Mouse (Mus musculus) limb, embryonic 12.5 days (tissue): ENCODE measurements around the gene Bdkrb2. TPM values are rescaled to one million over a fixed set of nuclear protein-coding genes. Genes with fewer than 3 reads are reported as not detected.

Experiments
- ATAC-seq: fragments of 200-750 bp; cut with Nextera tagmentation; 2 replicates; pipeline ENCODE4 v1.8.0; 2017; ENCODE audit warnings: low read depth, moderate TSS enrichment; ENCODE audit not compliant: insufficient number of reproducible peaks, insufficient read depth, low FRiP score, low TSS enrichment
- H3K27ac ChIP-seq: fragments of 300-500 bp; sonication (generic); 2 replicates; pipeline ENCODE4 v1.5.1; 2016; ENCODE audit warnings: mild to moderate bottlenecking, moderate library complexity
- H3K27me3 ChIP-seq: fragments of 300-500 bp; sonication (generic); 2 replicates; pipeline ENCODE4 v1.6.1; 2016; ENCODE audit warnings: mild to moderate bottlenecking, moderate library complexity
- H3K36me3 ChIP-seq: fragments of 300-500 bp; sonication (generic); 2 replicates; pipeline ENCODE4 v1.6.1; 2016; ENCODE audit warnings: mild to moderate bottlenecking, moderate library complexity
- H3K4me1 ChIP-seq: fragments of 300-500 bp; sonication (generic); replicated peaks from 2 replicates; pipeline ENCODE4 v1.6.1; 2016
- H3K4me2 ChIP-seq: fragments of 300-500 bp; sonication (generic); 2 replicates; pipeline ENCODE4 v1.6.1; 2016; ENCODE audit warnings: mild to moderate bottlenecking, moderate library complexity
- H3K4me3 ChIP-seq: fragments of 300-500 bp; sonication (generic); replicated peaks from 2 replicates; pipeline ENCODE4 v1.5.1; 2016; ENCODE audit warnings: mild to moderate bottlenecking
- H3K9ac ChIP-seq: fragments of 300-500 bp; sonication (generic); replicated peaks from 2 replicates; pipeline ENCODE4 v1.6.1; 2016; ENCODE audit warnings: mild to moderate bottlenecking, moderate library complexity
- H3K9me3 ChIP-seq: fragments of 300-500 bp; sonication (generic); 2 replicates; pipeline ENCODE4 v1.6.1; 2016; ENCODE audit warnings: mild to moderate bottlenecking, moderate library complexity
- WGBS: fragments of 180-500 bp; shearing (Covaris S2); methylation state at CpG from one replicate; pipeline ENCODE4 v1.1.7; 2016; 5-methylcytosine and 5-hydroxymethylcytosine counted together
- polyA plus RNA-seq: library from polyadenylated mRNA; unstranded; fragments of >200 nt; fragmentation: Nextera tagmentation; extraction: Ambion mirVana; gene quantifications from 2 replicates; pipeline ENCODE4 v1.2.1, GENCODE M21; 2016

Bdkrb2 gene
- polyA plus RNA-seq, 1 experiment from 2014 or later, result 1.5 TPM

- Histone ChIP-seq H3K27ac (no peak overlapping the region), H3K27me3 (no peaks in the 10 kb centered on the region), H3K4me1 (peaks cover 13% of the 10 kb centered on the region), H3K36me3 (peaks cover 83% of the 10 kb centered on the region), H3K9ac (no peak overlapping the region), H3K4me2 (no peak overlapping the region), H3K4me3 (no peak overlapping the region), H3K9me3 (no peaks in the 10 kb centered on the region)
- WGBS, result 96% methylated on average over 7 of the region's 7 CpGs
- no peak for ATAC-seq
These were observed 59.0 kb downstream of the Bdkrb2 start for GRCm38 (mm10) chr12:105622048-105622447.

- H3K4me3 ChIP-seq, result no peak overlapping the region
- peaks cover 82% of the 10 kb centered on the region for H3K36me3 ChIP-seq
- no peak overlapping the region for H3K27ac ChIP-seq
- no peak overlapping the region for H3K9ac ChIP-seq
- H3K4me1 ChIP-seq, result peaks cover 13% of the 10 kb centered on the region
- 92% methylated on average over 12 of the region's 12 CpGs for WGBS
- H3K4me2 ChIP-seq, result no peak overlapping the region
- ATAC-seq, result no peak
- H3K27me3 ChIP-seq, result no peaks in the 10 kb centered on the region
- H3K9me3 ChIP-seq, result no peaks in the 10 kb centered on the region
These were observed 60.0 kb downstream of the Bdkrb2 start for GRCm38 (mm10) chr12:105622981-105623539.

GRCm38 (mm10) chr12:105625798-105626197 is 62.8 kb downstream of the Bdkrb2 start:
- 21% methylated on average over 7 of the region's 7 CpGs for WGBS
- Histone ChIP-seq H3K27me3 (no peaks in the 10 kb centered on the region), H3K9me3 (no peaks in the 10 kb centered on the region), H3K27ac (0 out of 2 replicates have a peak overlapping the region, but pooled peaks have one; percentile 19), H3K36me3 (peaks cover 69% of the 10 kb centered on the region), H3K4me2 (no peak overlapping the region), H3K9ac (no peak overlapping the region), H3K4me1 (peaks cover 13% of the 10 kb centered on the region), H3K4me3 (no peak overlapping the region)
- no peak for ATAC-seq

- 94% methylated on average over 13 of the region's 13 CpGs for WGBS
- Histone ChIP-seq H3K9ac (no peak overlapping the region), H3K27ac (no peak overlapping the region), H3K4me1 (no peaks in the 10 kb centered on the region), H3K4me2 (no peak overlapping the region), H3K27me3 (no peaks in the 10 kb centered on the region), H3K4me3 (no peak overlapping the region), H3K9me3 (no peaks in the 10 kb centered on the region), H3K36me3 (peaks cover 80% of the 10 kb centered on the region)
- no peak for ATAC-seq
These were observed 71.5 kb downstream of the Bdkrb2 start for GRCm38 (mm10) chr12:105634374-105635067.

- H3K4me1 ChIP-seq, result no peaks in the 10 kb centered on the region
- H3K36me3 ChIP-seq, result peaks cover 94% of the 10 kb centered on the region
- no peak overlapping the region for H3K27ac ChIP-seq
- H3K4me3 ChIP-seq, result no peak overlapping the region
- ATAC-seq, result no peak
- no peaks in the 10 kb centered on the region for H3K9me3 ChIP-seq
- no peak overlapping the region for H3K9ac ChIP-seq
- WGBS, result 93% methylated on average over 9 of the region's 9 CpGs
- no peaks in the 10 kb centered on the region for H3K27me3 ChIP-seq
- H3K4me2 ChIP-seq, result no peak overlapping the region
These were observed 73.5 kb downstream of the Bdkrb2 start for GRCm38 (mm10) chr12:105636551-105636950.

GRCm38 (mm10) chr12:105637554-105637953 is 74.5 kb downstream of the Bdkrb2 start:
- H3K4me2 ChIP-seq, result no peak overlapping the region
- H3K9me3 ChIP-seq, result no peaks in the 10 kb centered on the region
- H3K9ac ChIP-seq, result no peak overlapping the region
- no peaks in the 10 kb centered on the region for H3K4me1 ChIP-seq
- no peaks in the 10 kb centered on the region for H3K27me3 ChIP-seq
- no peak overlapping the region for H3K4me3 ChIP-seq
- 82% methylated on average over 4 of the region's 4 CpGs for WGBS
- peaks cover 98% of the 10 kb centered on the region for H3K36me3 ChIP-seq
- no peak for ATAC-seq
- no peak overlapping the region for H3K27ac ChIP-seq

- Histone ChIP-seq H3K27me3 (no peaks in the 10 kb centered on the region), H3K9me3 (no peaks in the 10 kb centered on the region), H3K4me1 (no peaks in the 10 kb centered on the region), H3K27ac (no peak overlapping the region), H3K4me3 (no peak overlapping the region), H3K4me2 (no peak overlapping the region), H3K9ac (no peak overlapping the region), H3K36me3 (peaks cover 96% of the 10 kb centered on the region)
- WGBS, result 96% methylated on average over 11 of the region's 11 CpGs
- no peak for ATAC-seq
These were observed 79.8 kb downstream of the Bdkrb2 start for GRCm38 (mm10) chr12:105642770-105643321.

Other genes with a start within 250 kb of the Bdkrb2 start
- gene Tunar, start 229.4 kb upstream of the Bdkrb2 start, polyA plus RNA-seq, result 0.35 and 0.43 TPM in 2 replicates
- gene D430019H16Rik, start 109.4 kb upstream of the Bdkrb2 start, polyA plus RNA-seq, result 3.1 and 3.2 TPM in 2 replicates
- not detected in 2 replicates for gene Bdkrb1, start 39.9 kb downstream of the Bdkrb2 start, polyA plus RNA-seq
- 34.6 and 36.2 TPM in 2 replicates for gene Gskip, start 121.6 kb downstream of the Bdkrb2 start, polyA plus RNA-seq
- 16.1 and 16.7 TPM in 2 replicates for gene Atg2b, start 122.0 kb downstream of the Bdkrb2 start, polyA plus RNA-seq
- gene Ak7, start 142.8 kb downstream of the Bdkrb2 start, polyA plus RNA-seq, result 0.09 TPM in 1 of 2 replicates, not detected in the other
- gene Papola, start 221.5 kb downstream of the Bdkrb2 start, polyA plus RNA-seq, result 275 and 289 TPM in 2 replicates